Mouse (Mus musculus): Measurements from ENCODE around the gene Dnajc11. TPM values are rescaled to one million over a fixed set of nuclear protein-coding genes. Genes with fewer than 3 reads are reported as not detected.

The Dnajc11 gene
- polyA plus RNA-seq, 1 experiment from 2014 or later, result 81.6 TPM

DNA sequence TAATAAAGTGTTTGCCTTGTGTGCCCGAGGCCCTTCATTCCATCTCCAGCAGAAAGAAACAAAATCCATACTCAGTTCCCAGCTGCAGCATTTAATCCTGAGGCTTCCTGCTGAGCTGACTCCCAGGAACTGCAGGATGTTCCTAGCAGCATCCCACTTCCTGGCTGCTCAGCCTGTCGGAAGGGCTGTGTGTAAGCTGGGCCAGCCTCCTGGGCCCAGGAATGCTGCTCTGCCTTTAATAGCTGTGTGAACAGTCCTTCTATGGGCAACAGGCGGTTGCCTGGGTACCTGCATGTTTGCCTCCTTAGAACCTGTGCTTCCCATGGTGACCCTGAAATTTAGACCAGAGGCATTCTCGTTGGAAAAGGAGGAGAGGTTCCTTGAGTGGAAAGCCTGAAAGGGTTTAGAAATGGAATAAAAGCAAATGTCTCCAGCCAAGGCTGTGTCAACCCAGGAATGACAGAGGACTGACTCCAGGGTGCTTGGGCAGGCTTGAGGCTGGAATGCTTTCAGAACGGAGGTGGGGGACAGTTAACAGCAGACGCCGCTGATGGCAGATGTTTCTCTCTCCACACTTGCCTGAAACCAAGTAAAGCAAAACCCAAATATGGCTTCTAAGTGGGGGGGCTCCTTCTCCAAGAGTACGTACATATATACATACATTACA is 74.1 kb downstream of the Dnajc11 start:
- peaks cover 38% of the 10 kb centered on the region for H3K4me1 ChIP-seq (replicated peaks)
- H3K27ac ChIP-seq (replicated peaks), result peak overlapping the region; percentile 80; the same call in 1 of the 2 replicates
- H3K9me3 ChIP-seq, result no peaks in the 10 kb centered on the region
- H3K27me3 ChIP-seq, result peaks cover 23% of the 10 kb centered on the region
- peak overlapping the region; percentile 99 for H3K4me2 ChIP-seq
- ATAC-seq (ENCODE audit: low FRiP score, low read depth), result no peak
- peak overlapping the region; percentile 44 for H3K9ac ChIP-seq
- H3K36me3 ChIP-seq, result no peaks in the 10 kb centered on the region
- 5% methylated on average over 8 of the region's 8 CpGs for WGBS
- H3K4me3 ChIP-seq, result peak overlapping the region; percentile 69

DNA sequence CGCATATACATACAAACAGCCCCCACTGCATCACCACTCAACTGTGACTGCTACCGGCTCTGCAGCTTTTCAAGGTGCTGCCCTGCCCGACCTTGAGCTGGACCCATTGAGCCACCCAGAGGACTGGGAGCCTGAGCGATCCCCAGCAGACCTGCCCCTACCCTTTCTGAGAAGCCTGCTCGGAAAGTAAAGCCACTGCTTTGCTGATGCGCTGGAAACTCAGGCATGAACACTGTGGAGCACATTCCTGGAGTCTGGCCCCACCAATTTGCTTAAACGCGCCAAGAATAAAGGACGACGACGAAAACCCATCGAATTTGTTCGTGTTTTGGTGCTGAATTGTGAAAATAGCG is 74.6 kb downstream of the Dnajc11 start:
- peaks cover 23% of the 10 kb centered on the region for H3K27me3 ChIP-seq
- H3K4me3 ChIP-seq, result peak overlapping the region; percentile 69
- 0 out of 2 replicates have a peak, but pooled peaks have one; percentile 17 for ATAC-seq (ENCODE audit: low FRiP score, low read depth)
- peak overlapping the region; percentile 99 for H3K4me2 ChIP-seq
- no peaks in the 10 kb centered on the region for H3K9me3 ChIP-seq
- no peaks in the 10 kb centered on the region for H3K36me3 ChIP-seq
- peak overlapping the region; percentile 44 for H3K9ac ChIP-seq
- peaks cover 38% of the 10 kb centered on the region for H3K4me1 ChIP-seq (replicated peaks)
- WGBS, result under 1% methylated on average over 14 of the region's 14 CpGs
- peak overlapping the region; percentile 80 for H3K27ac ChIP-seq (replicated peaks)

DNA sequence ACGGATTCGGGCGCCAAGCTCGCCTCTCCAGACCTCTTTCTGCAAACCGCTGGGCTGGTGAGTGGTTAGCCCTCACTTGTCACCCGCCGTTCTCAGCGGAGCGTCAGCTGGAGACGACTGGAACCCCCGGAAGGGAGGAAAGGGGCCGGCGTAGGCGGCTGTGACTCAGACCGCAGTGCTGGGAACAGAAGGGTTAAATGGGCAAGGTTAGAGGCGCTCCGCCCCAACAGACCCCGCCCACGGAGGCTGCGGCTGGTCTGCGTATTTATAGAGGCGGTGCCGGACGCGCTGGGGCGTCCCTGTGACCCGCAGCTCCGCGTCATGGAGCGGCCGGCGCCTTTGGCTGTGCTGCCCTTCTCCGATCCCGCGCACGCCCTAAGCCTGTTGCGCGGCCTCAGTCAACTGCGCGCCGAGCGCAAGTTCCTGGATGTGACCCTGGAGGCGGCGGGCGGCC is 75.2 kb downstream of the Dnajc11 start, which contains the start of gene Klhl21:
Gene Klhl21 (plus strand): TSS at position 182 of the 454 bp plus-strand sequence.
- Histone ChIP-seq H3K4me2 (peak within 1 kb of the TSS; percentile 99), H3K9ac (peak within 1 kb of the TSS; percentile 59), H3K27ac (replicated peaks) (peak within 1 kb of the TSS; percentile 80), H3K36me3 (no peaks in the 10 kb centered on the region), H3K9me3 (no peaks in the 10 kb centered on the region), H3K27me3 (peaks cover 23% of the 10 kb centered on the region), H3K4me3 (peak within 1 kb of the TSS; percentile 69), H3K4me1 (replicated peaks) (peaks cover 38% of the 10 kb centered on the region)
- ATAC-seq (ENCODE audit: low FRiP score, low read depth), result peak; percentile 88
- under 1% methylated on average over 34 of the region's 45 CpGs for WGBS

DNA sequence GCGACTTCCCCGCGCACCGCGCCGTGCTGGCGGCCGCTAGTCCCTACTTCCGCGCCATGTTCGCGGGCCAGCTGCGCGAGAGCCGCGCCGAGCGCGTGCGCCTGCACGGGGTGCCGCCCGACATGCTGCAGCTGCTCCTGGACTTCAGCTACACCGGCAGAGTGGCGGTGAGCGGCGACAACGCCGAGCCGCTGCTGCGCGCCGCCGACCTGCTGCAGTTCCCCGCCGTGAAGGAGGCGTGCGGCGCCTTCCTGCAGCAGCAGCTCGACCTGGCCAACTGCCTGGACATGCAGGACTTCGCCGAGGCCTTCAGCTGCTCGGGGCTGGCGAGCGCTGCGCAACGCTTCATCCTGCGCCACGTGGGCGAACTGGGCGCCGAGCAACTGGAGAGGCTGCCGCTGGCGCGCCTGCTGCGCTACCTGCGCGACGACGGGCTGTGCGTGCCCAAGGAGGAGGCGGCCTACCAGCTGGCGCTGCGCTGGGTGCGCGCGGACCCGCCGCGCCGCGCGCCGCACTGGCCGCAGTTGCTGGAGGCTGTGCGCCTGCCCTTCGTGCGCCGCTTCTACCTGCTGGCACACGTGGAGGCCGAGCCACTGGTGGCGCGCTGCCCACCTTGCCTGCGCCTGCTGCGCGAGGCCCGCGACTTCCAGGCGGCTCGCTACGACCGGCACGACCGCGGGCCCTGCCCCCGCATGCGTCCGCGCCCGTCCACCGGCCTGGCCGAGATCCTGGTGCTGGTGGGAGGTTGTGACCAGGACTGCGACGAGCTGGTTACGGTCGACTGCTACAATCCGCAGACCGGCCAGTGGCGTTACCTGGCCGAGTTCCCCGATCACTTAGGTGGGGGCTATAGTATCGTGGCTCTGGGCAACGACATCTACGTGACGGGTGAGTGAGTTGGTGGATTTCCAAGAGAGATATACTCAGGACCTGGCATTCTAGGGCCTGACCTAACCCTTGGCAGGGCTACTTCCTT is 75.9 kb downstream of the Dnajc11 start:
- Histone ChIP-seq H3K9ac (peak overlapping the region; percentile 59), H3K4me3 (peak overlapping the region; percentile 69), H3K36me3 (0 out of 2 replicates have a peak, but pooled peaks cover 3% of the 10 kb centered on the region), H3K9me3 (no peaks in the 10 kb centered on the region), H3K27ac (replicated peaks) (peak overlapping the region; percentile 80), H3K27me3 (peaks cover 23% of the 10 kb centered on the region), H3K4me1 (replicated peaks) (peaks cover 38% of the 10 kb centered on the region), H3K4me2 (peak overlapping the region; percentile 99)
- under 1% methylated on average over 106 of the region's 115 CpGs for WGBS
- ATAC-seq (ENCODE audit: low FRiP score, low read depth), result peak; percentile 78

DNA sequence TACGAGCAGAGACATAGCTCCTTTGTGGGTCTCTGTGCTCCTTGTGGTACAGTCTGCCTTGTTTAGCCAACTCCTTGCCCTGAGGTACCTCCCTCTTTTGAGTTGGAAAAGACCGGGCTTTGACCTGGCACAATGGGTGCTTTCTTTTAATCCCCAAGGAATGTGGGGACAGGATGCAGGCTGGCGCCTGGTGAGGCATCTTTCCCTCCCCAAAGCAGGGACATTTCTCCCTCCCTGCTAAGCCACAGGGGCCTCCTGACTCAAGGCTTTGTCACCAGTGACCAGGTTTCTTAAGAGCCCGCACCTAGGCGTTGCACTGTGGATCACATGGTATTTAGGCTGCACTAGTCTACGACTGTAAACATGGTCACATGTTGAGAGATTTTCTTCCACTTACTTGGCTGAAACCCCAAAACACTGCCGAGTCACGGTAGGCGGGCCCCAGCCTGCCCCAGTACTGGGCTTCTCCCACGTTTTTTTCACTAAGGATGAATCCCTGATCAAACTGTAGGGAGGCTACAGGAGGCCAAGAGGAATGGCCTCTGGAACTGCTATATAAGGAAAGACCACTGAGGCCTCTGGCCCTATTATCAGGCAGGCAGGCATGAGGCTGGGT is 76.7 kb downstream of the Dnajc11 start:
- Histone ChIP-seq H3K27ac (replicated peaks) (no peak overlapping the region), H3K36me3 (0 out of 2 replicates have a peak, but pooled peaks cover 9% of the 10 kb centered on the region), H3K27me3 (peaks cover 23% of the 10 kb centered on the region), H3K9me3 (no peaks in the 10 kb centered on the region), H3K4me3 (peak overlapping the region; percentile 69), H3K9ac (peak overlapping the region; percentile 59), H3K4me2 (peak overlapping the region; percentile 99), H3K4me1 (replicated peaks) (peaks cover 38% of the 10 kb centered on the region)
- 4% methylated on average over 10 of the region's 10 CpGs for WGBS
- no peak; the same call in 1 of the 2 replicates for ATAC-seq (ENCODE audit: low FRiP score, low read depth)

DNA sequence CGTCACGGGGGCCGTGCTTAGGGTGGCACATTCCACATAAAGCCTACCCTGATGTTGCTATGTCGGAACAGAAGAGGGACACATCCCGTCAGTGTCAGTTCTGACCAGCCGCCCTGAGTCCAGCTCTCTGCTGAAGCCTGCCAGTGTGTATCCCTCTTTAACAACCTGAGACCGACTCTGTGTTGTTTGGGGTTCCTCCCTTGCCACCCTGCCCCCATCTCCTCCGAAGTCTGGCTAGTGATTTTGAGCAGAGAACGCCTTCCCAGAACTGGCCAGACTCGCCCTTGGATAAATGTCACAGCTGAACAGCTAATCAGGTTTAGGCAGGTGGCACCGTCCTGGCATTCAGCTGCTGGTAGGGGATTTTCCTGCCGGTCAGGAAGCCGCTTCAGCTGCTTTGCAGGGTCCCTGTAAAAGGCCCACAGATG is 77.2 kb downstream of the Dnajc11 start:
- Histone ChIP-seq H3K4me3 (peak overlapping the region; percentile 69), H3K27me3 (peaks cover 23% of the 10 kb centered on the region), H3K9me3 (no peaks in the 10 kb centered on the region), H3K9ac (peak overlapping the region; percentile 7; the same call in 1 of the 2 replicates), H3K4me2 (peak overlapping the region; percentile 99), H3K36me3 (0 out of 2 replicates have a peak, but pooled peaks cover 9% of the 10 kb centered on the region), H3K4me1 (replicated peaks) (peaks cover 38% of the 10 kb centered on the region), H3K27ac (replicated peaks) (no peak overlapping the region)
- WGBS, result 14% methylated on average over 13 of the region's 13 CpGs
- no peak for ATAC-seq (ENCODE audit: low FRiP score, low read depth)

DNA sequence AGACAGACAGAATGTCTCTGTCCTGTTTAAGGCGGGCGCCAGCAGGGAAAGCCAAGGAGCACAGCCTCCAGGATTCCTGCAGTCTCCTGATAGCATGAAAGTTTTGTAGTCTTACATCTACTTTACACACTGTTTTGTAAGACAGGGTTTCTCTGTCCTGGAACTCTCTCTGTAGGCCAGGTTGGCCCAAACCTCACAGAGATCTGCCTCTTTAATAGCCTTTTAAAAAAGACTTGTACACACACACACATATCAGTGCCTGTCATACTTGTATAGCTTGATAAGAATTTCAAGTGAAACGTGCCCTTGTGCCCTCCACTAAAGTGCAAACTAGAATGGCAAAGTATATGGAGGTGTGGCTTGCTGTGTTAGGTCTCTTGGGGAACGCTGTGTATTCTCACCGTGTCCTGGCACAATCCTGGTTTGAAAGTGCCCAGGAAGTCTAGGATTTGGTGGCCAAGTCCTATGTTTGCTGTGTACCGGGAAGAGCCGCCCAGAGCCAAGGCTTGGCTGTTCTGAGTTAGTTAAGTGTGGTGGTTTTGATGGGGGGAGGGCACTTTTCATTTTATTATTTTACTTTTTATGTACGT is 77.8 kb downstream of the Dnajc11 start:
- ATAC-seq (ENCODE audit: low FRiP score, low read depth), result no peak
- H3K4me2 ChIP-seq, result peak overlapping the region; percentile 99
- H3K27ac ChIP-seq (replicated peaks), result no peak overlapping the region
- 0 out of 2 replicates have a peak overlapping the region, but pooled peaks have one; percentile 7 for H3K9ac ChIP-seq
- H3K36me3 ChIP-seq, result 0 out of 2 replicates have a peak, but pooled peaks cover 9% of the 10 kb centered on the region
- peaks cover 38% of the 10 kb centered on the region for H3K4me1 ChIP-seq (replicated peaks)
- no peaks in the 10 kb centered on the region for H3K9me3 ChIP-seq
- 82% methylated on average over 8 of the region's 8 CpGs for WGBS
- peaks cover 21% of the 10 kb centered on the region for H3K27me3 ChIP-seq
- H3K4me3 ChIP-seq, result peak overlapping the region; percentile 69; the same call in 1 of the 2 replicates

DNA sequence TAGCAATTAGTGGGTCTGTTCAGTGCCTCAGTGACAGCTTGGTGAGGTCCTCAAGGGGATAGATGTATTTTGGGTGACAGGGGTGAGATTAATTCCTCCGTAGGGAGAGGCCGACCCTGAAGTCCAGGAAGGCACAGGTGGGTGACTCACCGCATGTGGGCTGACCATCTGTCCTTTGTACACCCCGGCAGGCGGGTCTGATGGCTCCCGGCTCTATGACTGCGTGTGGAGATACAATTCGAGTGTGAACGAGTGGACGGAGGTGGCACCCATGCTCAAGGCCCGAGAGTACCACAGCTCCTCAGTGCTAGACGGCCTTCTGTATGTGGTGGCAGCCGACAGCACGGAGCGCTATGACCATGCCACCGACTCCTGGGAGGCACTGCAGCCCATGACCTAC is 78.6 kb downstream of the Dnajc11 start:
- no peak for ATAC-seq (ENCODE audit: low FRiP score, low read depth)
- Histone ChIP-seq H3K36me3 (0 out of 2 replicates have a peak, but pooled peaks cover 9% of the 10 kb centered on the region), H3K4me1 (replicated peaks) (peaks cover 36% of the 10 kb centered on the region), H3K9me3 (no peaks in the 10 kb centered on the region), H3K27me3 (peaks cover 13% of the 10 kb centered on the region), H3K27ac (replicated peaks) (no peak overlapping the region), H3K4me3 (no peak overlapping the region), H3K9ac (no peak overlapping the region), H3K4me2 (no peak overlapping the region)
- 93% methylated on average over 16 of the region's 16 CpGs for WGBS

DNA sequence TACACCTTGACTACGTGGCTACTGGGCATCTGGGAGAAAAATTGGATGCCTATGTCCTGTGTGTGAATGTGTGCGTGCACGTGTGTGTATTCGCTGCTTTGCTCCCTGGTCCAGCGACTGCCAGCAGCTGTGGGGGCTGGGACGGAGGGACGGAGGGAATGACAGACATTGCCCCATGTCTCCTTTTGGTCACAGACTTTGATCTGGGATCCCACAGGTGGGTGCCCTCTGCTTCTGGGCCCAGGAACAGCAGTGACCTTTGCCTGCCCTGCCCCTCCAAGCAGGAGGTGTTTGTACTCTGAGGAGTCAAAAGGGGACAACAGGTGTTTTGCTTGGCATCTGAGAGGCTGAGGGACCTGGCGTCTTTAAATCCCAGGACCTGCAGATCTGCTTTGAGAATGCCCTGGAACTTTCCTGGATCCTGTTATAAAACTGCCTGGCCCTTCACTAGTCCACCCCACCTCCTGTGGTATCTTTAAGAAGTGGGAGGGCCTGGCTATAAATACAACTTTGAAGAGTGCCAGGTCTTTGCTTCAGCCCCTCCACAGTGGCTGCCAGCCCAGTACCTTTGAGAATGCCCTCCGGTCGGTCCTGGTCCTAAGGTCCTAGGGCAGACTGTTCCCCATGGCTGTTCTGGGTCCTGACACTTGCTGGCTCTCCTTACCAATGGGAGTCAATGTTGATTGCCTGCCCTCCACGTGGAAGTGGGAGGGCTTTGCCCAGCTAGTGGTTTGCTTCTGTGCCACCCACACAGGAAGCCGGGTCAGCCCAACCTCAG is 79.7 kb downstream of the Dnajc11 start:
- Histone ChIP-seq H3K9ac (no peak overlapping the region), H3K4me2 (no peak overlapping the region), H3K27ac (replicated peaks) (no peak overlapping the region), H3K4me3 (no peak overlapping the region), H3K36me3 (0 out of 2 replicates have a peak, but pooled peaks cover 9% of the 10 kb centered on the region), H3K4me1 (replicated peaks) (peaks cover 25% of the 10 kb centered on the region), H3K27me3 (peaks cover 8% of the 10 kb centered on the region), H3K9me3 (no peaks in the 10 kb centered on the region)
- 85% methylated on average over 12 of the region's 12 CpGs for WGBS
- no peak for ATAC-seq (ENCODE audit: low FRiP score, low read depth)

DNA sequence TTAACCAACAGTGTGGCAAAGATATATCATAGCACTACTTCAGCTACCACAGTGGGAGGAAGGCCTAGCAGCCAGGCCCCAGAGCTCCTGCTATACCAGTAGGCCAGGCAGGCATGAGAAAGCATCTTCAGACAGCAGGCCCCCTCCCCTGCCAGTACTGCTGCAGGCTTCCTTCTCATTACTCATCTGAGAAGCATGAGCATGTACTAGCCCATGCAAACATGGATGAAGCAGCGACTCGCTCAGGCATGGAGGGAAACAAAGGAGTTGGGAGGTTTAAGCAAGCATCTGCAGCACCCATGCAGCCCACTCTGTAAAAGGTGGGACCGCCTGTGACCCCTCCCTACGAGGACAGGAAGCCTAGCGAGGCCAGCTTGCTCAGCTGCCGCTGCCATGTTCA is 85.6 kb downstream of the Dnajc11 start:
- Histone ChIP-seq H3K4me3 (no peak overlapping the region), H3K9ac (no peak overlapping the region), H3K27me3 (no peaks in the 10 kb centered on the region), H3K9me3 (no peaks in the 10 kb centered on the region), H3K27ac (replicated peaks) (no peak overlapping the region), H3K4me2 (no peak overlapping the region), H3K4me1 (replicated peaks) (peaks cover 7% of the 10 kb centered on the region), H3K36me3 (peaks cover 45% of the 10 kb centered on the region)
- no peak for ATAC-seq (ENCODE audit: low FRiP score, low read depth)
- WGBS, result 88% methylated on average over 6 of the region's 6 CpGs

Data from hindbrain, embryonic 15.5 days (tissue).